Mouse (Mus musculus): ENCODE data around the gene Vwa5b2. TPM values are rescaled to one million over a fixed set of nuclear protein-coding genes. Genes with fewer than 3 reads are reported as not detected.

The Vwa5b2 gene
- polyA plus RNA-seq, 1 experiment from 2014 or later = 0.20 TPM

DNA sequence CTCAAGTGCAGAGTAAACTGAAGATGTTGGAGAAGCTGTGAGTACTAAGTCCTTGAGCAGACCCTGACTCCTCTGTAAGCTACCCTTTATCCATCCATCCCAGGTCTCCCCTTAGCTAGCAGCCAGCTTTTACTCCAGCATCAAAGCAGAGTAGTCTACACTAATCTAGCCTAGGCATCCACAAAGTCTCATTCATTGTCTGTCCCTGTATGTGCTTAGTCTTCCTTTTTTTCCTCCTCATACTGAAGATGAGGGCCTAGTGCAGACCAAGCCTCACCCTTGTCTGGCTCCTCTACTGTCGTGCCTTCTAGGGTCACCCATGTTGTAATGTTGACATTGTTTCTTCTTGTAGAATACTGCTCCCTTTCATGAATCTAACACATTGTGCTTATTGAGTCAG, 36.7 kb upstream of the Vwa5b2 start:
- Histone ChIP-seq H3K36me3 (ENCODE audit: control insufficient read depth, insufficient read depth, low read length) (peaks cover 28% of the 10 kb centered on the region), H3K4me3 (ENCODE audit: low read depth, low read length) (no peak overlapping the region), H3K4me2 (no peak overlapping the region), H3K27me3 (ENCODE audit: control insufficient read depth, insufficient read depth, low read length) (no peaks in the 10 kb centered on the region), H3K9me3 (replicated peaks; ENCODE audit: control insufficient read depth, low read length) (no peaks in the 10 kb centered on the region), H3K4me1 (ENCODE audit: control insufficient read depth, insufficient read depth, low read length) (peaks cover 12% of the 10 kb centered on the region; the same call in 1 of the 2 replicates), H3K27ac (ENCODE audit: low read depth, low read length) (no peak overlapping the region), H3K9ac (ENCODE audit: low read depth, low read length) (no peak overlapping the region)
- 79% methylated on average over 1 of the region's 1 CpGs for WGBS (ENCODE audit: insufficient replicate concordance)
- no peak for ATAC-seq (replicated peaks; ENCODE audit: insufficient number of reproducible peaks, low FRiP score, low TSS enrichment)

GRCm38 (mm10) chr16:20555000-20555399, 34.3 kb upstream of the Vwa5b2 start:
- Histone ChIP-seq H3K36me3 (ENCODE audit: control insufficient read depth, insufficient read depth, low read length) (peaks cover 43% of the 10 kb centered on the region), H3K4me3 (ENCODE audit: low read depth, low read length) (no peak overlapping the region), H3K9me3 (replicated peaks; ENCODE audit: control insufficient read depth, low read length) (no peaks in the 10 kb centered on the region), H3K27ac (ENCODE audit: low read depth, low read length) (no peak overlapping the region), H3K9ac (ENCODE audit: low read depth, low read length) (no peak overlapping the region), H3K4me1 (ENCODE audit: control insufficient read depth, insufficient read depth, low read length) (no peaks in the 10 kb centered on the region), H3K27me3 (ENCODE audit: control insufficient read depth, insufficient read depth, low read length) (no peaks in the 10 kb centered on the region), H3K4me2 (no peak overlapping the region)
- no peak for ATAC-seq (replicated peaks; ENCODE audit: insufficient number of reproducible peaks, low FRiP score, low TSS enrichment)
- 83% methylated on average over 6 of the region's 6 CpGs for WGBS (ENCODE audit: insufficient replicate concordance)

DNA sequence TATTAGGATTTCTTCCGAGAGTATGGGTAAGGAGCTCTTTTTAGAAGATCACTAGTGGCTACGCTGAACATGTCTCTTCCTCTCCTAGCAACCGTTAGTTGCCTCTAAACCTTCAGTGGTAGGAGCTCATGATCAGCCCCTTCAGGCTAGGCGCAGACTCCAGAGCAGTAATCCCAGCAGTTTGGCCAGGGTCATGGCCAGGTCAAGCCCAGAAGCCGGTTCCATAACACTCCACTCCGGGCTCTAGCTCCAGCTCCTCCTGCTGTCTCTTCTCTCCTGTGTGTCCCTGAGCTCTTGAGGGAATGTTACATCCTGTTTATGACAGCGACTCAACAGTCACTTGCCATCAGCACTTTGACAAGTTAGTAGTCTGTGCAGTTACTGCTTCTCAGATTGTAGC, 31.9 kb upstream of the Vwa5b2 start:
- Histone ChIP-seq H3K4me3 (ENCODE audit: low read depth, low read length) (no peak overlapping the region), H3K4me2 (no peak overlapping the region), H3K27me3 (ENCODE audit: control insufficient read depth, insufficient read depth, low read length) (no peaks in the 10 kb centered on the region), H3K9me3 (replicated peaks; ENCODE audit: control insufficient read depth, low read length) (no peaks in the 10 kb centered on the region), H3K4me1 (ENCODE audit: control insufficient read depth, insufficient read depth, low read length) (no peaks in the 10 kb centered on the region), H3K36me3 (ENCODE audit: control insufficient read depth, insufficient read depth, low read length) (peaks cover 47% of the 10 kb centered on the region), H3K9ac (ENCODE audit: low read depth, low read length) (no peak overlapping the region), H3K27ac (ENCODE audit: low read depth, low read length) (no peak overlapping the region)
- WGBS (ENCODE audit: insufficient replicate concordance) = 68% methylated on average over 7 of the region's 7 CpGs
- ATAC-seq (replicated peaks; ENCODE audit: insufficient number of reproducible peaks, low FRiP score, low TSS enrichment) = no peak

DNA sequence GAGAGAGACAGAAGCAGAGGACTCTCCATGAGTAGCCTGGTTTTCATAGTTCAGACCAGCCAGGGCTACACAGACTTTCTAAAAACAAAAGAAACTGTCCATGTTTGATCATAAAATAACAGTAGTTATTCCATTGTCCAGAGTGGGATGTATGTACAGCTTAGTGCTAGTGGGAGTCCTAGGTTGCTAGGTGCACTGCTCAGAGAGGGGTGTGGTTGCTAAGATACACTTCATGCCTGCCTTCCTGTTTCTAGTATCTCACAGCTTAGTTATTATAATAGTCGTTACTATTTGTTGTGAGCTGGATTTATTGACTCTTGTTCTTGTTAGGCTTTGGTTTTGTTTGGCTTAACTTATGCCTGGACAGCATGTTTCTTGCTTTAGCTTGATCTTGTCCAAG, 24.2 kb upstream of the Vwa5b2 start:
- Histone ChIP-seq H3K4me3 (ENCODE audit: low read depth, low read length) (no peak overlapping the region), H3K9ac (ENCODE audit: low read depth, low read length) (no peak overlapping the region), H3K9me3 (replicated peaks; ENCODE audit: control insufficient read depth, low read length) (no peaks in the 10 kb centered on the region), H3K4me2 (no peak overlapping the region), H3K36me3 (ENCODE audit: control insufficient read depth, insufficient read depth, low read length) (peaks cover 24% of the 10 kb centered on the region), H3K27me3 (ENCODE audit: control insufficient read depth, insufficient read depth, low read length) (no peaks in the 10 kb centered on the region), H3K27ac (ENCODE audit: low read depth, low read length) (no peak overlapping the region), H3K4me1 (ENCODE audit: control insufficient read depth, insufficient read depth, low read length) (no peaks in the 10 kb centered on the region)
- ATAC-seq (replicated peaks; ENCODE audit: insufficient number of reproducible peaks, low FRiP score, low TSS enrichment) = no peak
- WGBS (ENCODE audit: insufficient replicate concordance) = 73% methylated on average over 1 of the region's 1 CpGs

DNA sequence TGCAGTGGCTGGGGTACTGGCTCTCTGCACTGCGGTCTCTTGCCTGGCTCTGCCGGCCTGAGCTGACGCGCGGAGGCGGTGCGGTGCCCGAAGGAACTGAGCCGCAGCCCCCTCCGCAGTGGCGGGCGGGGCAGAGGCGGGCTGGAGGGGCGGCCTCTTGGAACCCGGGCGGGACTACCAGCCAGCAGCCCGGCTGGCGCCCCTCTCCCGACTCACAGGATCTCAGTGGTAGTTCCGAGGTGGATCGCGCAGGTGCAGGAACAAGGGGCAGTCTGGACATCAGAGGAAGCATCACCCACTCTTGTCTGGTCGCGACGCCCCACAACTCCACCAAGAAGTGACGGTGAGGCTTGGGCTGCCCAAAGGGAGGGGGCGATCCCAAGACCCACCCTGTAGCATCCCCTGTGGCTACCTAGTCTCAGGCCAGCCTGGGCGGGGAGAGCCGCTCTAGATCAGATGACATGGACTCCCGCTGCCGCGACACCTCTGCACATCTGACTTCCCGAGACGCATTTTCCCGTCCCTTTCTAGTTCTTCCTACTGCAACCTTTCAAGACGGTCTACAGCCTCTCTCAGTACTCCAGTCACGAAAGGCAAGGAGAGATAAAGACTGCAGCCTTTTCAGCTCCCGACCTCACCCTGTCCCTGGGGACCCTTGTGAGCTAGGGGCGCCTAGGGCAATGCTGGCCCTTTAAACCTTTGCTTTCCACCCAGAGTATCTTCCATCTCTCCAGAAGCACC, 838 bp downstream of the Vwa5b2 start:
- no peaks in the 10 kb centered on the region for H3K36me3 ChIP-seq (ENCODE audit: control insufficient read depth, insufficient read depth, low read length)
- H3K9ac ChIP-seq (ENCODE audit: low read depth, low read length) = no peak overlapping the region
- H3K27me3 ChIP-seq (ENCODE audit: control insufficient read depth, insufficient read depth, low read length) = peaks cover 59% of the 10 kb centered on the region
- no peaks in the 10 kb centered on the region for H3K9me3 ChIP-seq (replicated peaks; ENCODE audit: control insufficient read depth, low read length)
- H3K4me3 ChIP-seq (ENCODE audit: low read depth, low read length) = peak overlapping the region; percentile 55
- H3K4me1 ChIP-seq (ENCODE audit: control insufficient read depth, insufficient read depth, low read length) = peaks cover 12% of the 10 kb centered on the region; the same call in 1 of the 2 replicates
- 1% methylated on average over 39 of the region's 39 CpGs for WGBS (ENCODE audit: insufficient replicate concordance)
- no peak overlapping the region for H3K27ac ChIP-seq (ENCODE audit: low read depth, low read length)
- 0 out of 2 replicates have a peak, but pooled peaks have one; percentile 20 for ATAC-seq (replicated peaks; ENCODE audit: insufficient number of reproducible peaks, low FRiP score, low TSS enrichment)
- H3K4me2 ChIP-seq = peak overlapping the region; percentile 92

- whole genome bisulfite sequencing (ENCODE audit: insufficient replicate concordance) = 4% methylated on average over 17 of the region's 17 CpGs
- Histone ChIP-seq H3K4me1 (ENCODE audit: control insufficient read depth, insufficient read depth, low read length) (peaks cover 12% of the 10 kb centered on the region; the same call in 1 of the 2 replicates), H3K36me3 (ENCODE audit: control insufficient read depth, insufficient read depth, low read length) (no peaks in the 10 kb centered on the region), H3K9me3 (replicated peaks; ENCODE audit: control insufficient read depth, low read length) (no peaks in the 10 kb centered on the region), H3K27ac (ENCODE audit: low read depth, low read length) (no peak overlapping the region), H3K9ac (ENCODE audit: low read depth, low read length) (no peak overlapping the region), H3K4me2 (peak overlapping the region; percentile 92), H3K4me3 (ENCODE audit: low read depth, low read length) (peak overlapping the region; percentile 55), H3K27me3 (ENCODE audit: control insufficient read depth, insufficient read depth, low read length) (peaks cover 63% of the 10 kb centered on the region)
- no peak for ATAC-seq (replicated peaks; ENCODE audit: insufficient number of reproducible peaks, low FRiP score, low TSS enrichment)
Measured at GRCm38 (mm10) chr16:20590680-20591038, 1.4 kb downstream of the Vwa5b2 start.

DNA sequence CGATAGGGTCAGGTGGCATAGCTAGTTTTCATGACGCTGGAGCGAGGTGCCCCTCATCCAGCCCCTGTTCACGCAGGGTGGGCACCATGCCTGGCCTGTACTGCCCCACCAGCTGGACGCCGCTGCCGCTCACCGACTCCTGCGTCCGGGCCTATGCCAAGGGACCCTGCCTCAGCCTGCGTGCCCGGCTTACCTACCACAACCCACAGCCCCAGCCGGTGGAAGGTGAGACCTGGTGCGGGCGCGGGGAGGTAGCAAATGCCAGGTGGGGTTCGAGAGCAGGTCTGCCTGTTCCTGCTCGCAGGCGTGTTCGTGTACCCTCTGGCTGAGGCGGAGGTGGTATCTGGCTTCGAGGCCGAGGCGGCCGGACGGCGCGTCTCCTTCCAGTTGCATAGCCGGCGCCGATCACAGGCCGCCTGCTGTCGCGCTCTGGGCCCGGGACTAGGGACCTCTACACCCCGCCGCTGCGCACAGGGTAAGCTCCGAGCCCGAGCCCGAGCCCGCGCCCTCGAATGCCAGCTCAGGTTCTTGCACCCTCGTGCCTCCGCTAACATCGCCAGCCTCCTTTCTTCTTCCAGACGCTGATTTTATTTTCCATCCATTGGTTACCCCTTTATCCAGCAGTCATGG, 1.9 kb downstream of the Vwa5b2 start:
- Histone ChIP-seq H3K9ac (ENCODE audit: low read depth, low read length) (no peak overlapping the region), H3K27ac (ENCODE audit: low read depth, low read length) (no peak overlapping the region), H3K36me3 (ENCODE audit: control insufficient read depth, insufficient read depth, low read length) (no peaks in the 10 kb centered on the region), H3K4me2 (peak overlapping the region; percentile 40), H3K4me1 (ENCODE audit: control insufficient read depth, insufficient read depth, low read length) (peaks cover 12% of the 10 kb centered on the region; the same call in 1 of the 2 replicates), H3K27me3 (ENCODE audit: control insufficient read depth, insufficient read depth, low read length) (peaks cover 63% of the 10 kb centered on the region), H3K9me3 (replicated peaks; ENCODE audit: control insufficient read depth, low read length) (no peaks in the 10 kb centered on the region), H3K4me3 (ENCODE audit: low read depth, low read length) (peak overlapping the region; percentile 55)
- 3% methylated on average over 48 of the region's 48 CpGs for WGBS (ENCODE audit: insufficient replicate concordance)
- no peak for ATAC-seq (replicated peaks; ENCODE audit: insufficient number of reproducible peaks, low FRiP score, low TSS enrichment)

DNA sequence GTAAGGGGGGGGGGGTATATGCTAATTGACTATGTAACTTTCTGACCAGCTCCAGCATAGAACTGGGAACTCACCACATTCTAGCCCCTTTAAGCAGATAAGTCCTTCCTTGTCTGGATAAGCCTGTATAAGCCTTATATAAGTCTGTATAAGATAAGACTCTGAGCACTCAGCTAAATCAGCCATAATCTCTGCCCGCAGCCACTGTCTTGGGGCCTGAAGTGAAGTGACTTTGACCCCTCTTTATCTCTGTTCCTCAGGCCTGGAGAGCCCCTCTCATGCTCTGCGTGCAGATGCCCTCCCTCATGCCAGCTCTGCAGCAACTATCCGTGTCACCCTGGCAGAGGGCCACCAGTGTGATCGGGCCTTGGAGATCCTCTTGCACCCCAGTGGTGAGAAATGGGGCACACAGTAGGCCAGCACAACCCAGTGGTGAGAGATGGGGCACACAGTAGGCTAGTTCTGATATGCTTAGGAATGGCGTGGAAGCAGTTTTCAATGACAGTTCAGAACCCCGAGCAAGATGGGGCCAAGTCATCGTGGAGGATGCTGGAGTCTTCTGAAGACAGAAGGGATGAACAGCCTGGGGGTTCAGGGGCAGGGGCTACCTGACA, 5.9 kb downstream of the Vwa5b2 start:
- no peak overlapping the region for H3K4me2 ChIP-seq
- 70% methylated on average over 7 of the region's 7 CpGs for WGBS (ENCODE audit: insufficient replicate concordance)
- no peak for ATAC-seq (replicated peaks; ENCODE audit: insufficient number of reproducible peaks, low FRiP score, low TSS enrichment)
- no peaks in the 10 kb centered on the region for H3K9me3 ChIP-seq (replicated peaks; ENCODE audit: control insufficient read depth, low read length)
- H3K36me3 ChIP-seq (ENCODE audit: control insufficient read depth, insufficient read depth, low read length) = no peaks in the 10 kb centered on the region
- H3K4me3 ChIP-seq (ENCODE audit: low read depth, low read length) = no peak overlapping the region
- H3K4me1 ChIP-seq (ENCODE audit: control insufficient read depth, insufficient read depth, low read length) = 0 out of 2 replicates have a peak, but pooled peaks cover 6% of the 10 kb centered on the region
- H3K27me3 ChIP-seq (ENCODE audit: control insufficient read depth, insufficient read depth, low read length) = peaks cover 44% of the 10 kb centered on the region
- no peak overlapping the region for H3K27ac ChIP-seq (ENCODE audit: low read depth, low read length)
- H3K9ac ChIP-seq (ENCODE audit: low read depth, low read length) = no peak overlapping the region

Data from heart, embryonic 11.5 days (tissue).